Mouse (Mus musculus): ENCODE results near the gene Rbm38. TPM values are rescaled to one million over a fixed set of nuclear protein-coding genes. Genes with fewer than 3 reads are reported as not detected.

Gene Rbm38
- total RNA-seq, 2 experiments from 2014 or later, result 225 to 230 TPM

DNA sequence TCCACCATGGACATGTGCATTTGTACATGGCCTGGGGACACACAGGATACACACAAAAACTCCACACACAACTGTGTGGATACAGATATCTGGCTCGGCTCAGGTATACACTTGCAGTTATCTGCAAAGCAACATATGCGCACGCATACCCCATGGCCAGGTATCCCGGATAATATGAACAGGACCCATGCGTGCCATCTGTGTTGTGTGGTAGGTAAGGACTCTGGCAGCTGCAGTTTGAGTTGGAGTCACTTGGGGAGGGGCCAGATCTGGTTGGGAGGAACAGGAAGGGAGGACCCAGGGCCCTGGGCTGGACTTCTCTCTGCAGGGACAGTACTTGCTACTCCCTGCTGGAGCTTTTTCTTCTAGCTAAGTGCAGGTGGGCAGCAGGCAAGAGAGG is 15.4 kb downstream of the Rbm38 start:
- no peak for DNase-seq (ENCODE audit: low spot score)

DNA sequence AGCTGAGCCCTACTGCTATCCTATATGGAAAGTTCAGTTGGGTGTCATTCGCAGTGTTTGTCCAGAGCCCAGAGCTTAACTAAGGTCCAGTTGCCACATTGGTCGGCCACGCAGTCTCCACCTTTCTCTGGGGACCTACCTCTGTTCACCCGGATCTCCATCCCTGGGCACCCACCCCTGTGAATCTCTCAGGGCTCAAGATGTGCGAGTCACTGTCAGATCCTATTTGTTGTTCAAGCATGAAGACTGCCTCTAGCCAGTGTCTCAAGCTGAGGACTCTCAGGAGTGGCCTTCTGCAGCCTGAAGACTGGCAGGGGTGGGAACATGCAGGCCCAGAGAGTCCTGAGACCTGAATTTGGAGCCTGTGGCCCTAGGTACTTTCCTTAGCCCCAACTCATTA is 15.8 kb downstream of the Rbm38 start:
- DNase-seq (ENCODE audit: low spot score), result no peak

- DNase-seq (ENCODE audit: low spot score), result no peak
These were observed 16.3 kb downstream of the Rbm38 start for GRCm38 (mm10) chr2:173036611-173037010.

DNA sequence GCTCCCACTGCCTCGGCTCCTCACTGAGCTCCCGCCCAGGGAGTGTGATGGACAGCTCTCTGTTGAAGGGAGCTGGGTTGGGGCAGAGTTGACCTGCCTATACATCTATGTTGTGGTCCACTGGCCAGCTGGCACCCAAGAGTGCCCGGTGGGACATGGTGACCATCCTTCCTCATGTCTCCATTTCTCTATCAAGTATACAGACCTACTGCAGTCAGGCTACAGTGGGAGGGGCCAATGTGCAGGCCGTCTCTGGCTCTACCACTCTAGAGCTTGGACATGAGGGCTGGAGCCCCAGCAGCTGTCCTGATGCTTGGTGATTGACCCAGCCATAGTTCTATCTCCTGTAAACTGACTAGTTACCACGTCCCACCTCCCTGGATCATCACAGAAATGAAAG is 17.0 kb downstream of the Rbm38 start:
- no peak for DNase-seq (ENCODE audit: low spot score)

DNA sequence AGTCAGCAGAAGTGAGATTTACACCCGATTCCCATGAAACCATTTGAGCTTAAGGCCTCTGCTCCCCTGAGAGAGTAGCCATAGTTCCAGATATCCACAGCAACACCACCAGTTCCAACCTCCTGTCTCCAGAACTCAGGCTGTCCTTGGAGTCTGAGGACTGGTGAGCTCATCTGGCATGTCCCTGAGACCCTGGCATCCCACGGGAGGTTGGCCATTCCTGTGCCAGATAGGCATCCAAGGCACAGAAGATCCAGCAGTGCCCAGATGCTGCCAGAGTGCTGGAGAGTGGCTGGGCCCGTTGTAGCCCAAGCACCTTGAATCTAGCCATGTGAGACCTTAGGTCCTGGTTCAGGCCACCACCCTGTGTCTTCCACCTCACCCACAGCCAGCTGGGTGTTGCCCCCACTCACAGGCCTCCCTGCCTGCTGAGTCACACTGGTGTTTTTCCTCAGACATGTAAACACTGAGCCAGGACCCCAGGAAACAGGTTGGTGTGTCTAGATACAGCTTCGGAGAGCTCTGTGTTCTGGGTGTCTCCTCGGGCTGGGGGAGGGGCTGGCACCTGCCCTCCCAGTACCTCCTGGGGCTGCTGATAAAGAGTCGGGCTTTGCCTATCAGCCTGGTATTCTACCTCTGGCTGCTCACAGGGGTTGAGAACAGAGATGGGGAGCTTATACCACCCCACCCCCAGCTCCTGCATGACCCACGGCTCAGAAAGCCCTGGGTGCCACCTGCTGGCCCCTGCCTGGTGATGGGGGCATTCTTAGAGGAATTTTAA is 17.7 kb downstream of the Rbm38 start:
- DNase-seq (ENCODE audit: low spot score), result no peak

GRCm38 (mm10) chr2:173039041-173039440 is 18.7 kb downstream of the Rbm38 start:
- no peak for DNase-seq (ENCODE audit: low spot score)

DNA sequence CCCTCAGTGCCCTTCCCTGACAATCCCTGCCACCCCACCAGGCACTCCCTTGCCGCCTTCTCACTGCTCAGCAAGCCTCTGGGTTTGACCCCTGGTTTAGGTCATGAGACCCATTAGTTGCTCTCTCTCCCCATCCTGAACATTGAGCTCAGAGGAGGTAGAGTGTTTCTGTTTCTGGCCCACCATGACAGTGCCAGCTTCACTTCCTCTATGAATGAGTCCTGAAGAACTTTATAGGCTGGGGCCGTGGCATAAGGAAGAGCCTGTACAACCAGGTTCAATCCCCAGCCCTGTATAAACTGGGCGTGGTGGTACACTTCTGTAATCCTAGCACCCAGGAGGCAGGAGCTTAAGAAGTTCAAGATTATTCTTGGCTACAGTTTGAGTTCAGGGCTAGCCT is 20.5 kb downstream of the Rbm38 start:
- DNase-seq (ENCODE audit: low spot score), result no peak

DNA sequence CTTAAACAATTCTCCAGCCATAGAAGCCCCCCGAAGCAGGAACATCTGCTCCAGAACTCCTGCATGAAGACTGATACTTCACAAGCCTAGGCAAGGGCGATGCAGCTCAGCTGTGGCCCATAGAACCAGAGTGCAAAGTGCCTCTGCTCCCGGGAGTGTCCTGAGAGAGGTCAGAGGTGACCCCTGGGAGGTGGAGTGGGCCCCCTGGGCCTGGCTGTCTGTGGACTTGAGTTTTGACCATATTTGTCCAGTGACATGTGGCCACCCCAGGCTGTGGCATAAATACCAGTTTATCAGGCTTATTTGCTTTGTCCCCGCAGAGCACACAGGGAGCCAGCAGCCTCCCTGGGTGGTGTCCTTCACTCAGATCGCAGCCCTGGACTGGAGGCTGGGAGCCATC is 20.9 kb downstream of the Rbm38 start:
- DNase-seq (ENCODE audit: low spot score), result no peak

DNA sequence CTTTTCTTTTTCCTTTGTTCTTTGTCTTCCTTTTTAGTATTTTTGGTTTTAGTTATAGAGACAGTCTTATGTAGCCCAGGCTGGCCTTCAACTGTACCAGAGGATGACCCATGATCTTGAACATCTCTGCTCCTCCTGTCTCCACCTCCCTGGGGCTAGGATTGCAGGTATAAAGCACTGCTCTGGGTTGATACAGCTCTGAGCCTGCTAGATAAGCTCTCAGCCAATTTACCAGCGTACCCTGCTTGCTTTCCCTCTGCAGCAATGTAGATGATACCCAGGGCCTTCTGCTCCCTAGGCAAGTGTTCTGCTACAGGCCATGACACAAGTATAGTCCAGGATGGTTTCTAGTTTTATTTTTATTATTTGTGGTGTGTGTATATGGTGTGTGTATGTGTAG is 21.6 kb downstream of the Rbm38 start:
- no peak for DNase-seq (ENCODE audit: low spot score)

GRCm38 (mm10) chr2:173042504-173043162 is 22.3 kb downstream of the Rbm38 start:
- no peak for DNase-seq (ENCODE audit: low spot score)

GRCm38 (mm10) chr2:173044198-173044970 is 24.1 kb downstream of the Rbm38 start:
- peak; percentile 94 for DNase-seq (ENCODE audit: low spot score)

DNA sequence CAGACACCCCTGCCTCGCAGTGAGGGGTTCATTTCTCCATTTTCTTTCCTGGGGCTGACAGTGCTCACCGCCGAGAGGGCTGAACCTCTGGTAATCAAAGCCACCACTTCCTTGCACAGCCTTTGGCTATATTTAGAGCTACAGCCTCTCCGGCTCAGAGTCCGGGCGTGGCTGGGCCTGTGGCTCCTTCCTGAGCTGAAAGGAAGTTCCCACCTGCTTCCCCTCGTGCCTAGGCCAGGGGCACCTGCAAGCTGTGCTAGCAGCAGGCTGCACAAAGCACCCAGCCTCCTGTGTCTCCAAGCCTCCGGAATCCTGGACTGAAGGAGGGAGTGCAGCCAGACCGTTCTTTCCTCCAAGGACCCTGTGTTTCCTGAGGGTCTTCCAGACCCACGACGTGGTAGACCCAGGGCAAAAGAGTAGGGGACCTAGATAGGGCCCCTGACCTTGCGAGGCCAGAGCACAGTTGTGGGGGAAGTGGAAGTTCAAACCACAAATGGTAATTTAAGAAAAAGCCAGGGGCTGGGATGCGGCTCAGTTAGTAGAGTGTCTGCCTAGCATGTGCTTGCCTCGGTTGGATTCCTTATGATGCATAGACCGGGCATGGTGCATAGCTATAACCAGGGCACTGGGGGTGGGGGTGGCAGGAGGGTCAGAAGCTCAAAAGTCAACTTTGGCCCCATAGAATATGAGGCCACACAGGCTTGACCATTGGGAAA is 26.4 kb downstream of the Rbm38 start:
- peak; percentile 69 for DNase-seq (ENCODE audit: low spot score)

DNA sequence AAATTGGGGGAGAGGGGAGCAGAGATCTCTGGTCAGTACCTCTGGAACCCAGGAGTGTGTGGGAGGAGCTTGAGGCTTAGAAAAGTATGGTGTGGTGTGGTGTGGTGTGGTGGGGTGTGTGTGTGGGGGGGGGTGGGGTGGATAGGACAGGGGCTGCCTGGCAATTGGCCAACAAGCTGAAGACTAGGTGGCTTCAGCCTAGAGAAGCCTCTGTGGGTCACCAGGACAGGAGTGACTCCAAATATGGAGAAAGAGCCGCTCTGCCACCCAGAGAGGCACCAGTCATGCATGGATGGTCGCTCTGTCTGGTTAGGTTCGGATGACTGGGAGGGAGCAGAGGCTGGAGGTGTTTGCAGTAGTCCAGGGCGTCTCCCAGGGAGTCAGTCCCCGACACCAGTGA is 27.2 kb downstream of the Rbm38 start:
- DNase-seq (ENCODE audit: low spot score), result no peak

GRCm38 (mm10) chr2:173048041-173048745 is 27.9 kb downstream of the Rbm38 start:
- no peak for DNase-seq (ENCODE audit: low spot score)

GRCm38 (mm10) chr2:173049231-173049630 is 28.9 kb downstream of the Rbm38 start:
- no peak for DNase-seq (ENCODE audit: low spot score)

DNA sequence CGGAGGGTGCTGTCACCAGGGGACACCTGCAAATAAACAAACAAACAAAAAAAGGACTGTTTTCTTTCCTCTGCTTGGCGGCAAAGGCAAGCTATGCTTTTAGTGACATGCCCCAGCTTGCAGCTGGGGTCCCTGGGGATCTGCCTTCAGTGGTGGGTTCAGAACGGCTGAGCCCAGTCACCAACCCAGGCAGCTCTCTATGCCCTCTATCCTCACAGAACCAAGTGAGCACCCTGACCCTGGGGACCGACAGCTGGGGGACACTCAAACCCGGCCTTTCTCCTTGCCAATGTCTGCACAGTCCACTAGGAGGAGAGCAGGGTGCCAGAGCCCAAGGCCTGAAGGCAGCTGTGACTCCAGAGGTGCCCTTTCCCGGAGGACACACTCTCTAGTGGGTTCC is 29.5 kb downstream of the Rbm38 start:
- no peak for DNase-seq (ENCODE audit: low spot score)

- DNase-seq (ENCODE audit: low spot score), result no peak
These were observed 30.5 kb downstream of the Rbm38 start for GRCm38 (mm10) chr2:173050604-173051382.

- no peak for DNase-seq (ENCODE audit: low spot score)
These were observed 32.6 kb downstream of the Rbm38 start for GRCm38 (mm10) chr2:173052881-173053280.

- DNase-seq (ENCODE audit: low spot score), result no peak
These were observed 33.5 kb downstream of the Rbm38 start for GRCm38 (mm10) chr2:173053846-173054245.

DNA sequence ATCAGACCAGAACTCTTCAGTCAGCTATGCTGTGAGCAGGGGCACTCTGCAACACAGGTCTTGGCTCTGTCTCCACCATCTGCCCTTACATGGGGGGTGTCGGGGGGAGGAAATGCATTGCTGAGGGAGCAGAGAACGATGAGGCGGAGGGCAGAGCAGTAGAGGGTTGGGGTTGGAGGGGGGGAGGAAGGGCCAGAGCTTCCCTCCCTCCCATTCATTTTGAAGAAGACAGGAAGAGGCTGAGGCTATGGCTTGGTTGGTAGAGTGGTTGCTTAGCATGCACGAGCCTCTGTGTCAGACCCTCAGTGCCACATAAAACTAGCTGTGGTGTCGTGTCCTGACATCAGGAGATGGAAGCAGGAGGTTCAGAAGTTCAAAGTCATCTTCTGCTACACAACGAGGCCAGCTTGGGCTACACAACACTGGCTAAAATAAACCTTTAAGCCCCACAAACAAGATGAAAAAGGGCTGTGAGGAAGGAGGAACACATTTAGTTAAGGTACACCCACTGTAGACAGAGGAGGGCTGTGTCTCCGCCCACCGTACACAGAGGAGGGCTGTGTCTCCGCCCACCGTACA is 36.1 kb downstream of the Rbm38 start:
- DNase-seq (ENCODE audit: low spot score), result no peak

Data from gastrocnemius, adult 18-20 months (tissue).